Mouse (Mus musculus): ENCODE results near the gene Hist1h3c.
A peak's percentile ranks its signal among the peaks of the same experiment; 100 is the strongest.
"Not testable (repeated sequence)": the region's sequence is repeated elsewhere in the genome, so short reads cannot be mapped to it uniquely, and the experiment has no call there.

Gene Hist1h3c

GRCm38 (mm10) chr13:23705751-23706356, 39.5 kb downstream of the Hist1h3c start:
- no peak for DNase-seq (ENCODE audit: low spot score)

DNA sequence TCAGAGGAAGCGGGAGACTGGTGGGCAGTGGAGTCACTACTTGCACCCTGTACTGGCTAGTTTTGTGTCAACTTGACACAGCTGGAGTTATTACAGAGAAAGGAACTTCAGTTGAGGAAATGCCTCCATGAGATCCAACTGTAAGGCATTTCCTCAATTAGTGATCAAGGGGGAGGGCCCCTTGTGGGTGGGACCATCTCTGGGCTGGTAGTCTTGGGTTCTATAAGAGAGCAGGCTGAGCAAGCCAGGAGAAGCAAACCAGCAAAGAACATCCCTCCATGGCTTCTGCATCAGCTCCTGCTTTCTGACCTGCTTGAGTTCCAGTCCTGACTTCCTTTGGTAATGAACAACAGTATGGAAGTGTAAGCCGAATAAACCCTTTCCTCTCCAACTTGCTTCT, 42.6 kb downstream of the Hist1h3c start:
- not testable (repeated sequence) for DNase-seq (ENCODE audit: low spot score)

DNA sequence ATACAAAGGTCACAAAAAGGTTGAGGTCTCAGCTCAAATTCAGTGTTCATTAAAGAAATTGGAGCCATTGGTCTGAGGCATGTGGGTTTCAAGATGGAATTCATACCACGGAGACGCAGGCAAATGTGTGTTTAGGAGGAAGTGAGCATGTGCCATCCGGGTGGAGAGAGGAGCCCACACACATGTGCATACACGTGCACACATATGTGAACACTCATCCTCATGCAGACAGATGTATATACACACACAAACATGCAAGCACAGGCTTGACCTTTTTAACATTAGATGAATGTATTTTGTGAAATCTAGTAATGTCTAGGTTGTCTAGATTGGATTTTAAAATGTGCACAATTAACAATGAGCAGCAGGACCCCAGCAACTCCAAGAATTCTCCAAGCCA, 43.2 kb downstream of the Hist1h3c start:
- no peak for DNase-seq (ENCODE audit: low spot score)

- DNase-seq (ENCODE audit: low spot score): peak; percentile 50
Observed at GRCm38 (mm10) chr13:23700786-23701520, 44.4 kb downstream of the Hist1h3c start.

GRCm38 (mm10) chr13:23699767-23700166, 45.6 kb downstream of the Hist1h3c start:
- no peak for DNase-seq (ENCODE audit: low spot score)

- no peak for DNase-seq (ENCODE audit: low spot score)
Observed at GRCm38 (mm10) chr13:23698996-23699395, 46.4 kb downstream of the Hist1h3c start.

DNA sequence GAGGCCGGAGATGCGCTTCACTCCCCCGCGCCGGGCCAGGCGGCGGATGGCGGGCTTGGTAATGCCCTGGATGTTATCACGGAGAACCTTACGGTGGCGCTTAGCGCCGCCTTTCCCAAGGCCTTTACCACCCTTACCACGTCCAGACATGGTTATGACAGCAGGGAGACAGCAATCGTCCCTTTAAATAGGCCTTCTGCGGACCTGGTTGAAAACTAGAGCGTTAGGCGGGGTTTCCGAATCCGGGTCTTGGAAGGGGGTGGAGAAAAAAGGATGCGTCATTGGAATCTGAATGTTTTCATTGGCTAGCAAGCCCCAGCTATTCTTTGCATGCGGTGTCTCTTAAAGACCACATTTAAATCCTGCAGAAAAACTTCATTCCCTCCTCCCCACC, 47.1 kb downstream of the Hist1h3c start, which contains the start of gene Hist1h4c:
Gene Hist1h4c (minus strand): TSS at position 155 of the 394 bp plus-strand sequence.
- peak; percentile 100 for DNase-seq (ENCODE audit: low spot score)

- peak; percentile 65 for DNase-seq (ENCODE audit: low spot score)
Observed at GRCm38 (mm10) chr13:23697491-23698299, 47.7 kb downstream of the Hist1h3c start.

GRCm38 (mm10) chr13:23696061-23696474, 49.3 kb downstream of the Hist1h3c start:
- peak; percentile 36 for DNase-seq (ENCODE audit: low spot score)

GRCm38 (mm10) chr13:23695514-23695913, 49.9 kb downstream of the Hist1h3c start, which contains the start of gene Hist1h1t:
Gene Hist1h1t (plus strand): TSS chr13:23695814.
- no peak for DNase-seq (ENCODE audit: low spot score)

Data from spleen, adult 12 weeks (tissue).